Mouse (Mus musculus): ENCODE measurements around the gene Zswim5. TPM values are rescaled to one million over a fixed set of nuclear protein-coding genes. Genes with fewer than 3 reads are reported as not detected.

The Zswim5 gene
- polyA plus RNA-seq, 1 experiment from 2014 or later: 0.79 TPM

Other genes starting within 250 kb of the Zswim5 start
- 116 and 121 TPM in 2 replicates for gene Nasp, start 249.4 kb upstream of the Zswim5 start, polyA plus RNA-seq (2016; fragmentation: Nextera tagmentation; extraction: Ambion mirVana)
- 550 and 559 TPM in 2 replicates for gene Akr1a1, start 225.7 kb upstream of the Zswim5 start, polyA plus RNA-seq (2016; fragmentation: Nextera tagmentation; extraction: Ambion mirVana)
- gene Prdx1, start 191.8 kb upstream of the Zswim5 start, polyA plus RNA-seq (2016; fragmentation: Nextera tagmentation; extraction: Ambion mirVana): 963 and 983 TPM in 2 replicates
- gene Mmachc, start 169.0 kb upstream of the Zswim5 start, polyA plus RNA-seq (2016; fragmentation: Nextera tagmentation; extraction: Ambion mirVana): 31.8 and 34.5 TPM in 2 replicates
- 15.9 and 17.5 TPM in 2 replicates for gene Ccdc163, start 168.9 kb upstream of the Zswim5 start, polyA plus RNA-seq (2016; fragmentation: Nextera tagmentation; extraction: Ambion mirVana)
- gene Tesk2, start 156.4 kb upstream of the Zswim5 start, polyA plus RNA-seq (2016; fragmentation: Nextera tagmentation; extraction: Ambion mirVana): 2.9 and 3.1 TPM in 2 replicates
- 19.1 and 22.8 TPM in 2 replicates for gene Toe1, start 69.7 kb upstream of the Zswim5 start, polyA plus RNA-seq (2016; fragmentation: Nextera tagmentation; extraction: Ambion mirVana)
- gene Mutyh, start 69.7 kb upstream of the Zswim5 start, polyA plus RNA-seq (2016; fragmentation: Nextera tagmentation; extraction: Ambion mirVana): 10.7 and 11.6 TPM in 2 replicates
- gene Hpdl, start 55.7 kb upstream of the Zswim5 start, polyA plus RNA-seq (2016; fragmentation: Nextera tagmentation; extraction: Ambion mirVana): 0.66 and 0.74 TPM in 2 replicates
- gene Urod, start 117.0 kb downstream of the Zswim5 start, polyA plus RNA-seq (2016; fragmentation: Nextera tagmentation; extraction: Ambion mirVana): 90.9 and 92.2 TPM in 2 replicates
- 6.8 and 8.0 TPM in 2 replicates for gene Hectd3, start 117.9 kb downstream of the Zswim5 start, polyA plus RNA-seq (2016; fragmentation: Nextera tagmentation; extraction: Ambion mirVana)
- gene Eif2b3, start 142.0 kb downstream of the Zswim5 start, polyA plus RNA-seq (2016; fragmentation: Nextera tagmentation; extraction: Ambion mirVana): 25.2 and 29.2 TPM in 2 replicates
- gene Ptch2, start 218.7 kb downstream of the Zswim5 start, polyA plus RNA-seq (2016; fragmentation: Nextera tagmentation; extraction: Ambion mirVana): 2.6 and 2.7 TPM in 2 replicates
- 3.3 and 3.5 TPM in 2 replicates for gene Btbd19, start 248.3 kb downstream of the Zswim5 start, polyA plus RNA-seq (2016; fragmentation: Nextera tagmentation; extraction: Ambion mirVana)
- gene Tctex1d4, start 249.4 kb downstream of the Zswim5 start, polyA plus RNA-seq (2016; fragmentation: Nextera tagmentation; extraction: Ambion mirVana): not detected in 2 replicates